Mouse (Mus musculus) G1E (cell line): ENCODE results near the gene Gm49369.

Experiments
- CTCF ChIP-seq: IDR thresholded peaks from 2 replicates; pipeline ENCODE4 v1.5.1; 2012; ENCODE audit warnings: low read depth, low read length, inconsistent platforms, mixed read lengths
- GATA1 ChIP-seq: IDR thresholded peaks from 2 replicates; pipeline ENCODE4 v1.6.1; 2012; ENCODE audit warnings: borderline replicate concordance, low read length, inconsistent platforms, mixed read lengths
- GATA2 ChIP-seq: IDR thresholded peaks from 2 replicates; pipeline ENCODE4 v1.6.1; 2012; ENCODE audit warnings: low read depth, low read length, inconsistent platforms, borderline replicate concordance
- POLR2AphosphoS5 ChIP-seq: IDR thresholded peaks from 2 replicates; pipeline ENCODE4 v1.6.1; 2012; ENCODE audit warnings: low read depth, low read length, inconsistent platforms; ENCODE audit not compliant: insufficient replicate concordance
- TAL1 ChIP-seq: conservative IDR thresholded peaks from 2 replicates; pipeline ENCODE4 v1.6.1; 2012; ENCODE audit warnings: low read depth, low read length, inconsistent platforms, mixed read lengths

DNA sequence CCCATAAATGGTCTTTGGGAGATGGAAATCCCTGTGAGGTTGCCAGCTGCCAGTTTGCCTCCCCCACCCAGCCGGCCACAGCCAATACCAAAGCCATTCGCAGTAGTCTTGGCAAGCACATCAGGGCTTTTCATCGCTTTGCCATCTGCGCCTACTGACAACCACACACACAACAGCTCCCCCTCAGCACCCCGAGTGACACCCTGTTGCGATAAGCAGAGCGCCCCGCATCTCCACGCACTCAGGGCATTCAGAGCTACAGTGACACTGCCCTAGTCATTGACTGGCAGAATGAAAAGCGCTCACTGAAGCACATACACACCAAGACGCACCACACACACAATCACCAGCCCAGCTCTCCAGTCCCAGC, 11.1 kb downstream of the Gm49369 start:
- TF ChIP-seq CTCF (no peak), GATA1 (no peak), TAL1 (no peak), GATA2 (no peak), POLR2AphosphoS5 (no peak)
